Mouse (Mus musculus) kidney, postnatal 0 days (tissue): ENCODE data around the gene Tmem115. TPM values are rescaled to one million over a fixed set of nuclear protein-coding genes. Genes with fewer than 3 reads are reported as not detected.

Experiments used
- ATAC-seq: fragments of 200-750 bp; cut with Nextera tagmentation; replicated peaks from 2 replicates; pipeline ENCODE4 v1.8.0; 2017; ENCODE audit warnings: low read depth, moderate number of reproducible peaks, moderate TSS enrichment, moderate library complexity; ENCODE audit not compliant: low FRiP score
- DNase-seq: peaks from one replicate; pipeline ENCODE4 v3.0.0-alpha.2; 2016; ENCODE audit warnings: low spot score
- H3K27ac ChIP-seq: fragments of 300-500 bp; sonication (generic); 2 replicates; pipeline ENCODE4 v1.5.1; 2014; ENCODE audit warnings: mild to moderate bottlenecking
- H3K27me3 ChIP-seq: fragments of 300-500 bp; sonication (generic); 2 replicates; pipeline ENCODE4 v1.6.1; 2014; ENCODE audit warnings: low read length, mixed read lengths; ENCODE audit not compliant: insufficient read depth
- H3K36me3 ChIP-seq: fragments of 300-500 bp; sonication (generic); 2 replicates; pipeline ENCODE4 v1.6.1; 2014; ENCODE audit warnings: low read length, mixed read lengths; ENCODE audit not compliant: insufficient read depth
- H3K4me1 ChIP-seq: fragments of 300-500 bp; sonication (generic); replicated peaks from 2 replicates; pipeline ENCODE4 v1.6.1; 2014; ENCODE audit warnings: antibody characterized with exemption, low read length, mixed read lengths; ENCODE audit not compliant: insufficient read depth
- H3K4me2 ChIP-seq: fragments of 300-500 bp; sonication (generic); 2 replicates; pipeline ENCODE4 v1.6.1; 2014; ENCODE audit warnings: mild to moderate bottlenecking, low read length, moderate library complexity, mixed read lengths
- H3K4me3 ChIP-seq: fragments of 300-500 bp; sonication (generic); replicated peaks from 2 replicates; pipeline ENCODE4 v1.5.1; 2014; ENCODE audit warnings: low read depth, low read length
- H3K9ac ChIP-seq: fragments of 300-500 bp; sonication (generic); 2 replicates; pipeline ENCODE4 v1.6.1; 2014; ENCODE audit warnings: low read depth, low read length
- H3K9me3 ChIP-seq: fragments of 300-500 bp; sonication (generic); replicated peaks from 2 replicates; pipeline ENCODE4 v1.6.1; 2016; ENCODE audit warnings: low read length, inconsistent platforms, mixed read lengths
- CTCF ChIP-seq: IDR thresholded peaks from 2 replicates; pipeline ENCODE4 v1.5.1; 2016; ENCODE audit warnings: antibody characterized with exemption, low read depth, mild to moderate bottlenecking, moderate library complexity
- WGBS: fragments of 180-500 bp; shearing (Covaris S2); extraction: QIAGEN DNeasy Blood & Tissue Kit; methylation state at CpG from one replicate; pipeline ENCODE4 v1.1.7; 2014; 5-methylcytosine and 5-hydroxymethylcytosine counted together
- polyA plus RNA-seq: library from polyadenylated mRNA; unstranded; fragments of >200 nt; fragmentation: Nextera tagmentation; extraction: Ambion mirVana; gene quantifications from 2 replicates; pipeline ENCODE4 v1.2.1, GENCODE M21; 2015

The Tmem115 gene
- polyA plus RNA-seq, 1 experiment from 2014 or later = 54.7 TPM

- Histone ChIP-seq H3K9ac (no peak overlapping the region), H3K9me3 (no peaks in the 10 kb centered on the region), H3K27ac (no peak overlapping the region), H3K36me3 (no peaks in the 10 kb centered on the region), H3K27me3 (no peaks in the 10 kb centered on the region), H3K4me1 (peaks cover 10% of the 10 kb centered on the region; the same call in 1 of the 2 replicates), H3K4me3 (no peak overlapping the region), H3K4me2 (no peak overlapping the region)
- DNase-seq (no peak), ATAC-seq (no peak)
- TF ChIP-seq CTCF = no peak
- WGBS = 63% methylated on average over 6 of the region's 6 CpGs
These were observed 13.4 kb upstream of the Tmem115 start for GRCm38 (mm10) chr9:107520331-107520730.

DNA sequence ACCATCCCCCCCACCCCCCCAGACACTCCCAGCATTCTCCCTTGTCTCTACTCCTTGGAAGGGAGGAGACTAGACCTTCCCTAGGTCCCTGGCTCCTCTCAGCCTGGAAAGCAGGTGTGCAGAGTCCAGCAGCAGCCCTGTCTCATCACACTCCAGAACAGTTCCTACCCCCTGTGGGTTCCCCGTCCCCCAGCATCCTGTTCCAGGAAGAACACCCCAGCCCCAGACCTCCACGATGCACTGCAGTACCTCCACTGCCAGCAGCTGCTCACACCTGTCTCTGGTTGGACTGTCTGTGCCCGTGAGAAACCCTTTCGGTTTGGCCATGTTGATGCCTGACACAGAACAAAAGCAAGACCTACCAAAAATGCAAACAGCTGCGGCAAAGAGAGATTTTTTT, 12.6 kb upstream of the Tmem115 start:
- Histone ChIP-seq H3K27ac (no peak overlapping the region), H3K4me3 (no peak overlapping the region), H3K9ac (no peak overlapping the region), H3K4me1 (peaks cover 11% of the 10 kb centered on the region; the same call in 1 of the 2 replicates), H3K27me3 (peaks cover under 1% of the 10 kb centered on the region; the same call in 1 of the 2 replicates), H3K9me3 (no peaks in the 10 kb centered on the region), H3K4me2 (no peak overlapping the region), H3K36me3 (no peaks in the 10 kb centered on the region)
- no peak for TF ChIP-seq CTCF
- DNase-seq (no peak), ATAC-seq (no peak)
- WGBS = 55% methylated on average over 5 of the region's 5 CpGs

DNA sequence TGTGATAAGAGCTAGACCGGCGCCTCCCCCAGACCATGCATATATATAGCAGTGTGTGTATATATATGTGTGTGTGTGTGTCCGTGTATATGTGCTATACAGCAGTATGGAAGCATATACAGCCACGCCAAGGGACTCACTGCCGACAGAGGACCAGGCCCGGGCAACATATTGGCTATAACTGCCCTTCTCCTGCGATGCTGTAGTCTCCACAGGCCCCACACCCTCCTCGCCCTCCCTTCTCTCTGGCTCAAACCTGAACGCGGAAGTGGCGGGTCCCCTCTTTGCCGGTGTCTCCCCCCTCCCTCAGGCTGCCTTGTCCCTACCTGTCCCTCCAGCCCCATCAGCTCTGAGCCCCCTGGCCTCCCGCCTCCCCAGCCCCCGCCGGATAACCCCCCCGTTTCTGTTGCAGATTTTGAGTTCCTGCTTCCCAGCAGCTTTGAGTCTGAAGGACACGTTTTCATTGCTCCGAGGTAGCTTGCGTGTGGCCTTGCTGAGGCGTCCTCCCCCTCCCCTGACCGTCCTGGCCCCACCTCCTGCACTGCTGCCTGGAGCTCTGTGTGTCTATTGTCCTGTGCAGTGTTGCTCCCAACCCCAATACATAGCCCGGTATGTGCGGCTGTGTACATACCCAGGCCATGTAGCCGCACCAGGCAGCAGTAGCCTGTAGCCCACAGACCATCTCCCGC, 11.9 kb upstream of the Tmem115 start:
- no peaks in the 10 kb centered on the region for H3K36me3 ChIP-seq
- WGBS = 23% methylated on average over 25 of the region's 25 CpGs
- no peak for TF ChIP-seq CTCF
- H3K9me3 ChIP-seq = no peaks in the 10 kb centered on the region
- ATAC-seq = no peak
- no peak overlapping the region for H3K4me3 ChIP-seq
- peaks cover 17% of the 10 kb centered on the region for H3K4me1 ChIP-seq
- H3K27me3 ChIP-seq = peaks cover 7% of the 10 kb centered on the region
- no peak overlapping the region for H3K27ac ChIP-seq
- H3K4me2 ChIP-seq = peak overlapping the region; percentile 40
- H3K9ac ChIP-seq = peak overlapping the region; percentile 27; the same call in 1 of the 2 replicates
- no peak for DNase-seq

- Histone ChIP-seq H3K4me2 (peak overlapping the region; percentile 40; the same call in 1 of the 2 replicates), H3K9me3 (no peaks in the 10 kb centered on the region), H3K27me3 (peaks cover 8% of the 10 kb centered on the region), H3K4me3 (no peak overlapping the region), H3K27ac (no peak overlapping the region), H3K4me1 (peaks cover 21% of the 10 kb centered on the region), H3K9ac (peak overlapping the region; percentile 27; the same call in 1 of the 2 replicates), H3K36me3 (no peaks in the 10 kb centered on the region)
- WGBS = 16% methylated on average over 2 of the region's 2 CpGs
- no peak for TF ChIP-seq CTCF
- no peak for ATAC-seq
- no peak for DNase-seq
These were observed 11.4 kb upstream of the Tmem115 start for GRCm38 (mm10) chr9:107522400-107522711.

DNA sequence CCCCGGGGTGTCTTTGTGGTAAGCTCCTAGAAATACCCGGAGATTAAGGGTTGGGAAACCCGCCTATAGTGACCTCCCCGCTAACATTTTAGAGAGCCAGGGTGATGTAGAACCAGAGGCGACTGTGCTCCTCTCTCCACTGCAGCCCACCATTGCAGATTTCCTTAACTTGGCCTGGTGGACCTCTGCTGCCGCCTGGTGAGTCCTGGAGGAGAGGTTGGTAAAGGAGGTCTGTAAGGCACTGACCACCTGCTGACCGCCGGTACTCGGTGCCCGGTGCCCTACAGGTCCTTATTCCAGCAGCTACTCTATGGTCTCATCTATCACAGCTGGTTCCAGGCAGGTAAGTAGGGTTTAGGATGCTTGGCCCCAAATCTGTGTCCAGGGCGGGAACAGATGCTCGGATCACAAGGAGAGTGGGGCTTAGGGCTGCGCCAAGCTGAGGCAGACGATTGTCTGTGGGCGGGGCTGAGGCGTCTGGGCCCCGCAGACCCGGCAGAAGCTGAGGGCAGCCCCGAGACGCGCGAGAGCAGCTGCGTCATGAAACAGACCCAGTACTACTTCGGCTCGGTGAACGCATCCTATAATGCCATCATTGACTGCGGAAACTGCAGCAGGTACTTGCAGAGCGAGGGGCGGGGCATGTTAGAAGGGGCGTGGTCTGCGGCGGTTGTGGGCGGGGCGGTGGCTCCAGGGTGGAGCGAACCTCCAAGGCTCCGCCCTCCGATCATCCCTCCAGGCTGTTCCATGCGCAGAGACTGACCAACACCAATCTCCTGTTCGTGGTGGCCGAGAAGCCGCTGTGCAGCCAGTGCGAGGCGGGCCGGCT, 7.3 kb upstream of the Tmem115 start:
- DNase-seq = peak; percentile 87
- H3K4me1 ChIP-seq = peaks cover 21% of the 10 kb centered on the region
- H3K27ac ChIP-seq = no peak overlapping the region
- peak; percentile 52 for TF ChIP-seq CTCF
- peak overlapping the region; percentile 76 for H3K4me2 ChIP-seq
- no peaks in the 10 kb centered on the region for H3K9me3 ChIP-seq
- no peaks in the 10 kb centered on the region for H3K36me3 ChIP-seq
- WGBS = 5% methylated on average over 42 of the region's 44 CpGs
- no peak overlapping the region for H3K9ac ChIP-seq
- ATAC-seq = peak; percentile 77
- H3K4me3 ChIP-seq = peak overlapping the region; percentile 36
- H3K27me3 ChIP-seq = peaks cover 8% of the 10 kb centered on the region

GRCm38 (mm10) chr9:107534408-107535202, 860 bp downstream of the Tmem115 start:
- TF ChIP-seq CTCF = no peak
- peaks cover 19% of the 10 kb centered on the region for H3K36me3 ChIP-seq
- H3K4me2 ChIP-seq = peak overlapping the region; percentile 96
- no peaks in the 10 kb centered on the region for H3K9me3 ChIP-seq
- H3K9ac ChIP-seq = peak overlapping the region; percentile 80
- no peaks in the 10 kb centered on the region for H3K27me3 ChIP-seq
- peaks cover 21% of the 10 kb centered on the region for H3K4me1 ChIP-seq
- ATAC-seq = no peak
- peak overlapping the region; percentile 72 for H3K4me3 ChIP-seq
- DNase-seq = no peak
- H3K27ac ChIP-seq = peak overlapping the region; percentile 90
- under 1% methylated on average over 40 of the region's 40 CpGs for WGBS
